Mouse (Mus musculus): ENCODE data around the gene Ctsl.
A peak's percentile ranks its signal among the peaks of the same experiment; 100 is the strongest.

DNA sequence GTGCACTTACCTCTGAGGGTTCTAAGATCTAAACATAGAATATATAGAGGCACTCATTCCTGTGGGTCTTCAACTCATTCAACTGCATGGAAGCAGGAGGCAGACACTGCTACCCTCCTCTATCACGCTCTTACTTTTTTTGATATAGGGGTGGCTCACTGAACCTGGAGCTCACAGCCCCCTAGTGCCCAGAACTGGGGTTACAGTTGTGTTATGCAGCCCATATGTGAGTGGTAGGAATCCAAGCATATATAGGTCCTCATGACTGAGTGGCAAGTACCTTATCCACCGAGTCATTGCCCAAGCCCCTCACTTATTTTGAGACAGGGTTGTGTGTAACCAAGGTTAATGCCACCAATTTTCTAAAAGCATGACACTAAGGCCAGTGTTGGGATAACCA lies 6.4 kb downstream of the Ctsl start:
- TF ChIP-seq CTCF (IDR thresholded peaks at IDR 0.05; ENCODE audit: low read depth) (peak; percentile 48), EP300 (IDR thresholded peaks at IDR 0.05; ENCODE audit: low read depth) (no peak)

All from heart, postnatal 0 days (tissue).